Mouse (Mus musculus) lung, postnatal 10 days (tissue): ENCODE data around the gene Podxl2.

ENCODE experiments used
- DNase-seq: peaks from one replicate; pipeline ENCODE4 v3.0.0; 2021

Gene Podxl2

DNA sequence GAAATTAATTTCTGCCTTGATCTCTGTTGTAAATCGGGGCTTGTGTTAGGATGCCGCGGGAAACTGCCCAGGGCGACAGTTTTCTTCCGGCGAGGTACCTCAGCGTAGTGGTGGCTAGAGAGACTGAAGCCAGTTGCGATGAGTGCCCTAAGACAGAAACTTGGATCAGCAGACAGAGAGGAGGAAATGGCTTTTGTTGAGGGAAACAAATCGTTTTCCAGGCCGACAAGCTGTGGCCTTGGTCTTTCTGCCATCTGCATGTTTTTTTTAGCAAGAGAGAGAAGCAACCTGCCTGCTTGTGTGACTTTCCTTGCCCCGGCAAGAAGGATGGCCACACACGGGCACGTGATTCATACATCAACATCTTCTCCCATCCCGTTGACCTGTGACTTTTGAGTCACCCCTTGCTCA is 80.3 kb downstream of the Podxl2 start:
- DNase-seq: no peak

DNA sequence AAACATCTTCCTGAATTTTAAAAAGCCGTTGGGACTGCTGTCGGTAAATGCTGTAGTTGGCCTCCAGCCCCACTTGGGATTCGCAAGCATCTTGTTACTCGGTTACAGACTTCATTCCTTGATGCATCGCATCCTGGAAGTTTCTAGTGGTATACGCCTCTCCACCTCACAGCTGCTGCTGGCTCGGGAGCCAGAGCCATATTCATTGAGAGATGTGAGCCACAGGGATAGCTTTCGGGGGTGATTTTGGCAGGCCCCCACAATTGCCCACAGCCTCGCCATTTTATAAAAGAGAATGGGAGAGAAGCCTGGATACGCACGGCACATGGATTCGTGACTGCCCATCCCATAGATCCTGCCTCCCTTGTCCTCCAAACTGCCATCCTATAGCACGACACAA is 81.0 kb downstream of the Podxl2 start:
- DNase-seq: no peak

DNA sequence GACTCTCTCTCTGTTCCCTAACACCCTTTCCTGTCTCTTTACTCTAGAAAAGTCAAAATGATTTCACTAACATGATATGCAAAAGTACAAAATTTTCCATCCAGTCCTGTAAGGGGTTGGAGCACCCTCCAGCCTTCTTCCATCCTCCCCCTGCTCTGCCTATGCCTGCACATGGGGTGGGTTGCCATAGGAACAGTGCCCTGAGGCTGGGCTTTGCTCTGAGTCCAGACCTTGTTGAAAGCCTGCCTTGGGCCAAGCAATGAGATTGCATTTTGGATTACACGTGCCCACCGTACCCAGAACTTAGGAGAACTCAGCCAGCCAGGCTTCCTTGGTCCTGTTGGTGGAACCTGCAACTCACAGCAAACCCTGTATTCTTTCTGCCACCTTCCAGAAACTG is 81.6 kb downstream of the Podxl2 start:
- DNase-seq: no peak
